Mouse (Mus musculus) small intestine, adult 2 months (tissue): ENCODE measurements around the gene Fam193a.

Source experiments
- CTCF ChIP-seq: fragments of 200-500 bp; IDR thresholded peaks from 2 replicates; pipeline ENCODE4 v1.5.1; 2012; ENCODE audit warnings: low read depth, mild to moderate bottlenecking, control low read depth, inconsistent platforms, low read length, moderate library complexity, mixed read lengths; ENCODE audit not compliant: insufficient replicate concordance, insufficient read length; ENCODE audit errors: extremely low read depth
- POLR2A ChIP-seq: fragments of 200-500 bp; IDR thresholded peaks from 2 replicates; pipeline ENCODE4 v1.6.1; 2012; ENCODE audit warnings: low read depth, mild to moderate bottlenecking, control low read depth, inconsistent platforms, low read length, moderate library complexity

GRCm38 (mm10) chr5:34514218-34514566 lies 144.5 kb downstream of the Fam193a start:
- TF ChIP-seq CTCF (no peak), POLR2A (no peak)
